Mouse (Mus musculus): ENCODE results near the gene Dcun1d2. TPM values are rescaled to one million over a fixed set of nuclear protein-coding genes. Genes with fewer than 3 reads are reported as not detected.

The Dcun1d2 gene
- total RNA-seq, 2 experiments from 2014 or later = 16.8 to 23.2 TPM

DNA sequence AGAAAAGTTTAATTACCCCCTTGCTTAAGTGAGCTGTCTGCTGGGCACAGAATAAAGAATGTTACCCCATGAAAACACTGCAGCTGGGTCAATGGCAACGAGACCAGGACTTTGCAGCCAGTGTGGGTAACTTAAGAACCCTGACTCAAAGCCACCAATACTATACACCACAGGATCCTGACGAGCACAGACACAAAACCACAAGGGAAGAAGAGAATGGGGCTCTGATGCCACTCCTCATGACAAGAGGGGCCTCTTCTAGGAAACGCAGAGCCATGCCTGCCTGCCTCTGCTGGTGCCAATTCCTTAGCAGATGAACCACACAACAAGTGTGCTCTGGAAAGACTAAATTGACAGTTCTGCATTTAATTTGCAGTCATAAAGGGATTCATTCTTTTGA is 24.6 kb downstream of the Dcun1d2 start:
- ATAC-seq (replicated peaks; ENCODE audit: poor library complexity) = no peak

GRCm38 (mm10) chr8:13254019-13254418 is 33.9 kb downstream of the Dcun1d2 start, which contains the start of gene Adprhl1:
Gene Adprhl1 (minus strand): TSS chr8:13254162.
- ATAC-seq (replicated peaks; ENCODE audit: poor library complexity) = peak; percentile 98

DNA sequence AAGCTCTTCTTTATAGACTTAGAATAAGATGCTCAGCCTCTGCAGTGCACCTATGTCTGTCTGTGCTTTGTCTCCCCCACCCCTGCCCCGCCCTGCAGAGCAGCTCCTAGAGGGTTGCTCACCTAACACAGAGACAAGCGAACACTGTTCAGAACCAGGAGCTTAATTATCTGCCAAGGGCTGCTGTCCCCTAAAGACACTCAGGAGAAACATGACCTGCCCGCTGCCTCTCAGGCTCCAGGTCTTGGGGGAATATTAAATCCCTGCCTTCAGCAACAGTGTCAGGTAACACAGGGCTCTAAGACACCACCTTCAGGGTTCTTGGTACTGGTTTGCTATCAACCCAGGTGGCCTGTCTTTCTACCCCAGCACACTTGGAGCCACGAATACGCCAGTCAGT is 34.5 kb downstream of the Dcun1d2 start:
- ATAC-seq (replicated peaks; ENCODE audit: poor library complexity) = no peak

DNA sequence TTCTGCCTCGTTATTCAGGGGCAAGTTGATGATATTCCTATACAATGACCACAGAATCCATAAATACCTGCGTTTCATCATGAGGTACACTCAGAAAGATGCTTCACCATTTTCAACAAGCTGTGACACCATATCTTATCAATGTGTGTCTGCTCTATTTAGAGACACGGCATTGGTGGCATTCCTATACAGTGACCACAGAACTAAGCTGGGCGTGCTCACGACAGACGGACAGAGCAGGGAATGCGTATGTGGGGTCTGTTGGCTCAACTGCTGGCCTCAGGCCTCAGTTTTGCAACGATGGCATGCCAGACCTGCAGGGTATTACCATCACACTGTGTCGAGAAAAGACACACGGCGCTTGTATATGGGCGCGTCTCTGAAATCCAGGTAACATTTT is 35.1 kb downstream of the Dcun1d2 start:
- no peak for ATAC-seq (replicated peaks; ENCODE audit: poor library complexity)

GRCm38 (mm10) chr8:13244343-13244880 is 43.5 kb downstream of the Dcun1d2 start:
- ATAC-seq (replicated peaks; ENCODE audit: poor library complexity) = no peak

GRCm38 (mm10) chr8:13242985-13243870 is 44.7 kb downstream of the Dcun1d2 start:
- ATAC-seq (replicated peaks; ENCODE audit: poor library complexity) = no peak

DNA sequence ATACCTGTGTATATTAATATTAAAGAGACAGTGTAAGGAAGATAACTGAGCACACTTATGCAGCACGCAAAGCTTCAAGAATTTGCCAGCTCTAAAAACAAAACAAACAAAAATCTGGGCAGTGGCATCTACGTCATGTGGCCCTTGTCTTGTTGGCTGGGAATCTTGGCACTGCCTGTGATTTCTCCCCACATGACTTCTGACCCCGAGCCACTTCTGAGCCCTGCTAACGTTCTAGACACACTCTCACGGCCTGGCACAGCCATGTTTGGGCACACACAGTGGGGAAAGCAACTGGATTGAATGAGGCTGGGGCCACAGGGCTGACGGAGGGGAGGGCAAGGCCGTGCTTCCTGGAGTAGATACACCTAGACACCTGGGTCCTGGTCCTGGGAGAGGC is 47.2 kb downstream of the Dcun1d2 start:
- ATAC-seq (replicated peaks; ENCODE audit: poor library complexity) = no peak

DNA sequence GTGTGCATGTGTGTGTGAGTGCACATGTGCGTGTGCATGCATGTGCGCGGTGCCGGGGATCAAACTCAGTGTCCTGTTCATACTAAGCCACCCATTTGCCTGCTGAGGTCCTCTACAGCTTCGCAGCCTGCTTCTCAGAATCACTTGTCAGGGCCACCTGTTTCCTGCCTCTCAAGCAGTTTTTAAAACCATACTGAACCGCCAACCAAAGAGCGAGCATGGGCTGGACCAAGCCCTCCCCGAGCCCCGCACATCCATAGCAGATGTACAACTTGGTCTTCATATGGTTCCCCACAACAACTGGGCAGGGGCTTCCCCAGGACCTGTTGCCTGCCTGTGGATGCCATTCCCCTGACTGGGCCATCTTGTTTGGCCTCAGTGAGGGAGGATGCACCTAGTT is 47.9 kb downstream of the Dcun1d2 start:
- ATAC-seq (replicated peaks; ENCODE audit: poor library complexity) = no peak

GRCm38 (mm10) chr8:13234803-13235202 is 53.1 kb downstream of the Dcun1d2 start:
- ATAC-seq (replicated peaks; ENCODE audit: poor library complexity) = no peak

GRCm38 (mm10) chr8:13230471-13230870 is 57.5 kb downstream of the Dcun1d2 start:
- ATAC-seq (replicated peaks; ENCODE audit: poor library complexity) = no peak

- no peak for ATAC-seq (replicated peaks; ENCODE audit: poor library complexity)
These were observed 58.1 kb downstream of the Dcun1d2 start for GRCm38 (mm10) chr8:13229802-13230201.

DNA sequence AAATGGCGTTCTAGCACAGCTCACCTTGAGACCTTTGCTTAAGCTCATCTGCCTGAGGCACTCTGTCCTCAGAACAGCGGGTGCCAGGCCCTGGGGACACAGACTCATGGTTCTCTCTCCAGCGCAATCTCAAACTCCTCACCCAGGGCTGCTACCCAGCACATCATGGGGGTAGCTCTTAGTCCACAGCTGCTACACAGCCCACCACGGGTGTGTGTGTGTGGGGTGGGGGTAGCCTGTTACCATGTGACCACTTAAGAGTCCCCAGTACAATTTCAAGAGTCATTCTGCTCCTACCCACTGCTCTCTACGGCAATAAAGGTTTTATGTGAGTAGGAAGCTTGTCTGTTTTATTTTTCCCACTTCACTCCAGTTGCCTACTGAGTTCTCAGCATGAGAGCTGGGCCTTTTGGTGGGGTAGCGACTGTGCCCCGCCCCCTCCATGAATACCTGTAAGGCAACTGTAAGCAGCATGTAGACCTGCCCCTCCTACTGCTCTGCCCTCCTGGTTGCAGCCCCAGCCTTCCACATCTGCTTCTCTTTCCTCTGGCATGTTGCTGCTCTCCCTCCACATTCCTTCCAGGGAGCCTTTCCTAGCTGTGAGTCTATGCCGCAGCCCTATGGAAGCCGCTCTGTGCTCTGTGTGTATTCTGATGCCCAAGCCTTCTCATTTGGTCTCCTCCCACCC is 58.9 kb downstream of the Dcun1d2 start:
- no peak for ATAC-seq (replicated peaks; ENCODE audit: poor library complexity)

DNA sequence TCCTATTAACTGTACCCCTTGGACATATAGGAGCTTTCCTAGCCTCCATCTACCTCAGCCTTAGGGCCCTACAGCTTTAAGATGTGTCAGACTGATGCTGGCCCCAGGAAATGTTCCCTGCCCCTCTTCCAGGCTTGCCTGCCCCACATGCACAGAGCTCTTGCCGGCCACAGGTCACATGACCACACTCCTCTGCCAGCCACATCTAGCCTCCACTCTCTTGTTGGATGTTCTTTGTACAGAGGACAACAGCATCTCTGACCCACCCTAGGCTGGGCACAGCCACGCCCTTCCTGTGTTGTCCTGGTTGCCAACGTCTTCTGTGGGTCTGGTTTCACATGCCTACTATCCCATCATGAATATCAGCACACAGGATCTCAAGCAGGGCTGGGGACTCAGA is 60.7 kb downstream of the Dcun1d2 start:
- peak; percentile 47; the same call in 1 of the 2 replicates for ATAC-seq (replicated peaks; ENCODE audit: poor library complexity)

- no peak for ATAC-seq (replicated peaks; ENCODE audit: poor library complexity)
These were observed 61.6 kb downstream of the Dcun1d2 start for GRCm38 (mm10) chr8:13226288-13226687.

GRCm38 (mm10) chr8:13224426-13224825 is 63.5 kb downstream of the Dcun1d2 start:
- ATAC-seq (replicated peaks; ENCODE audit: poor library complexity) = no peak

GRCm38 (mm10) chr8:13218441-13218840 is 69.5 kb downstream of the Dcun1d2 start:
- no peak for ATAC-seq (replicated peaks; ENCODE audit: poor library complexity)

DNA sequence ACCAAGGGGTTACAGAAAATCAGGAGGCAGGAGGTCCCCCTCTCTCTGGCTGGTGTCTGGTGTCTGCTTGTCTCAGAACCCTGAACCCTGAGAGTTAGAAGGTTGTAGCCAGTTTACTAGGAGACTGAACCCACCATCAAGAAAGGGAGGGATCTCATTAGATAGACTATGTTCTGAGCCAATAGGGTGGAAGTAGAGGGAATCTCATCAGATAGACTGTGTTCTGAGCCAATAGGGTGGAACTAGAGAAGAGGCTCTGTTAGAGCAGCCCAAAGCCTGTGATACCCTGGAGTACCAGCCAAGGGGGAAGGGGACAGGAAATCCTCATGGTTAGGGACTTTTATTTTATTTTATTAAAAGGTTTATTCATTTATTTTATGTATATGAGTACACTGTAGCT is 69.9 kb downstream of the Dcun1d2 start:
- no peak for ATAC-seq (replicated peaks; ENCODE audit: poor library complexity)

DNA sequence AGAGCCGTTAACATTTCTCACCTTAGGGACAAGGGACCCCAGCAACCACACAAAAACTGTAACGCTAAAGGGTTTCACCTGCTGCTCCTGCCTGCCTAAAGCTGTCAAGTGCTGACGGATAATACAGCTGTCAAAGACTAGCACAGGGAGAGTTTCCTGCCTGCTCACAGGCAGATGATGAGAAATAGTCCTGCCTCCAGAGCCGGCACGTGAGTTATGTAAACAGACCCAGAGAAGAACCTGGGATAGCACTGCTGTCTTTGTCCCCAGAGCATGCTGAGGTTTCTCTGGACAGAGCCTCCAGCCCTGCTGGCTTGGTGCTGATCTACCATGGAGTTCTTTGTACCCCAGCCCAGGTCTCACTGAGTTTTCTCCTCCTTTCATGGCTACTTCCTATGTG is 70.8 kb downstream of the Dcun1d2 start:
- no peak for ATAC-seq (replicated peaks; ENCODE audit: poor library complexity)

DNA sequence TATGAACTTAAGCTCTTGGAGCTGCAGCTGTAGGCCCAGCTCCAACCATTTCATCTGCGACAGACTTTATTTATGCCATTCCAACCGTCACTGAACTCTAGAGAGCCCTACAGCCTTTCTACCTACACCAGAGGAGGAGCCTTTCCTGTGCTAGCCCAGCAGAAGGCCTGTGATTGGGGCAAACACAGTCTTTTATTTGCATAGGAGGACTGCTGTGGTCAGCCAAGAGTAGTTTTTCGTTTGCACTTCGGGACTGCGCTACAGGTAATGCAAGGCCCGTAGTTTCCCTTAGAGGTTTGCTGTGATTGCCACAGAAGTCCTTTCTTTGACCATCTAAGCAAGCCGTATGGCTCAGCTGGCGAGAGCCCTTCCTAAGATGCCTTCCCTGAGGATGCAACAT is 71.5 kb downstream of the Dcun1d2 start:
- no peak for ATAC-seq (replicated peaks; ENCODE audit: poor library complexity)

GRCm38 (mm10) chr8:13213479-13214268 is 74.3 kb downstream of the Dcun1d2 start:
- ATAC-seq (replicated peaks; ENCODE audit: poor library complexity) = peak; percentile 85

GRCm38 (mm10) chr8:13209770-13210169 is 78.2 kb downstream of the Dcun1d2 start:
- ATAC-seq (replicated peaks; ENCODE audit: poor library complexity) = no peak
